Mouse (Mus musculus) limb, embryonic 10.5 days (tissue): Measurements from ENCODE around the gene Sphk1. TPM values are rescaled to one million over a fixed set of nuclear protein-coding genes. Genes with fewer than 3 reads are reported as not detected.

Experiments used
- DNase-seq: peaks from one replicate; pipeline ENCODE4 v3.0.0-alpha.2; 2017; ENCODE audit warnings: low spot score
- H3K27ac ChIP-seq: fragments of 300-500 bp; sonication (generic); 2 replicates; pipeline ENCODE4 v1.5.1; 2016; ENCODE audit warnings: mild to moderate bottlenecking
- H3K27me3 ChIP-seq: fragments of 300-500 bp; sonication (generic); 2 replicates; pipeline ENCODE4 v1.6.1; 2016; ENCODE audit warnings: low read depth, mild to moderate bottlenecking; ENCODE audit not compliant: poor library complexity, severe bottlenecking
- H3K36me3 ChIP-seq: fragments of 300-500 bp; sonication (generic); 2 replicates; pipeline ENCODE4 v1.6.1; 2016; ENCODE audit warnings: mild to moderate bottlenecking, moderate library complexity
- H3K4me1 ChIP-seq: fragments of 300-500 bp; sonication (generic); 2 replicates; pipeline ENCODE4 v1.6.1; 2016
- H3K4me3 ChIP-seq: fragments of 300-500 bp; sonication (generic); 2 replicates; pipeline ENCODE4 v1.5.1; 2016; ENCODE audit warnings: mild to moderate bottlenecking, moderate library complexity
- H3K9me3 ChIP-seq: fragments of 300-500 bp; sonication (generic); replicated peaks from 2 replicates; pipeline ENCODE4 v1.6.1; 2016; ENCODE audit warnings: mild to moderate bottlenecking
- WGBS: fragments of 180-500 bp; shearing (Covaris S2); methylation state at CpG from one replicate; pipeline ENCODE4 v1.1.7; 2016; 5-methylcytosine and 5-hydroxymethylcytosine counted together
- polyA plus RNA-seq: library from polyadenylated mRNA; unstranded; fragments of >200 nt; fragmentation: Nextera tagmentation; extraction: Ambion mirVana; gene quantifications from 2 replicates; pipeline ENCODE4 v1.2.1, GENCODE M21; 2016

Sphk1 gene
- polyA plus RNA-seq, 1 experiment from 2014 or later = 0.54 TPM

GRCm38 (mm10) chr11:116579280-116579679 is 48.6 kb downstream of the Sphk1 start:
- H3K4me1 ChIP-seq = peaks cover 41% of the 10 kb centered on the region
- no peak for DNase-seq
- H3K4me3 ChIP-seq = no peak overlapping the region
- H3K27me3 ChIP-seq = no peaks in the 10 kb centered on the region
- peaks cover 4% of the 10 kb centered on the region; the same call in 1 of the 2 replicates for H3K36me3 ChIP-seq
- no peaks in the 10 kb centered on the region for H3K9me3 ChIP-seq
- H3K27ac ChIP-seq = no peak overlapping the region
- 97% methylated on average over 3 of the region's 3 CpGs for WGBS

GRCm38 (mm10) chr11:116580031-116580652 is 49.4 kb downstream of the Sphk1 start:
- H3K27ac ChIP-seq = peak overlapping the region; percentile 95
- peaks cover 32% of the 10 kb centered on the region for H3K4me1 ChIP-seq
- H3K9me3 ChIP-seq = no peaks in the 10 kb centered on the region
- H3K4me3 ChIP-seq = peak overlapping the region; percentile 99
- no peaks in the 10 kb centered on the region for H3K27me3 ChIP-seq
- H3K36me3 ChIP-seq = peaks cover 4% of the 10 kb centered on the region; the same call in 1 of the 2 replicates
- WGBS = 26% methylated on average over 10 of the region's 10 CpGs
- DNase-seq = no peak

- DNase-seq = no peak
- peaks cover 4% of the 10 kb centered on the region; the same call in 1 of the 2 replicates for H3K36me3 ChIP-seq
- no peaks in the 10 kb centered on the region for H3K27me3 ChIP-seq
- peak overlapping the region; percentile 95 for H3K27ac ChIP-seq
- peak overlapping the region; percentile 99 for H3K4me3 ChIP-seq
- peaks cover 27% of the 10 kb centered on the region for H3K4me1 ChIP-seq
- no peaks in the 10 kb centered on the region for H3K9me3 ChIP-seq
- WGBS = under 1% methylated on average over 90 of the region's 91 CpGs
Observed at GRCm38 (mm10) chr11:116580711-116581375, 50.1 kb downstream of the Sphk1 start.

GRCm38 (mm10) chr11:116581376-116581814 is 50.7 kb downstream of the Sphk1 start, which contains the start of gene Ube2o:
Ube2o (minus strand) TSS chr11:116581447.
- WGBS = 2% methylated on average over 50 of the region's 51 CpGs
- DNase-seq = peak; percentile 91
- Histone ChIP-seq H3K9me3 (no peaks in the 10 kb centered on the region), H3K4me1 (peaks cover 27% of the 10 kb centered on the region), H3K36me3 (peaks cover 4% of the 10 kb centered on the region; the same call in 1 of the 2 replicates), H3K4me3 (peak within 1 kb of the TSS; percentile 99), H3K27me3 (no peaks in the 10 kb centered on the region), H3K27ac (peak within 1 kb of the TSS; percentile 95)

GRCm38 (mm10) chr11:116585682-116586081 is 55.0 kb downstream of the Sphk1 start:
- H3K27me3 ChIP-seq = peaks cover 22% of the 10 kb centered on the region
- no peaks in the 10 kb centered on the region for H3K36me3 ChIP-seq
- no peaks in the 10 kb centered on the region for H3K9me3 ChIP-seq
- no peak for DNase-seq
- H3K4me3 ChIP-seq = no peak overlapping the region
- WGBS = 71% methylated on average over 6 of the region's 6 CpGs
- no peak overlapping the region for H3K27ac ChIP-seq
- H3K4me1 ChIP-seq = peaks cover 29% of the 10 kb centered on the region

Other genes with a start within 250 kb of the Sphk1 start
- gene Galr2, start 250.0 kb upstream of the Sphk1 start, polyA plus RNA-seq = 0.11 TPM in 1 of 2 replicates, not detected in the other
- 55.1 and 64.8 TPM in 2 replicates for gene Exoc7, start 223.7 kb upstream of the Sphk1 start, polyA plus RNA-seq
- 0.68 and 1.5 TPM in 2 replicates for gene Foxj1, start 195.5 kb upstream of the Sphk1 start, polyA plus RNA-seq
- gene Rnf157, start 117.9 kb upstream of the Sphk1 start, polyA plus RNA-seq = 11.1 and 18.3 TPM in 2 replicates
- gene Ubald2, start 96.8 kb upstream of the Sphk1 start, polyA plus RNA-seq = 44.1 and 51.8 TPM in 2 replicates
- gene Qrich2, start 64.7 kb upstream of the Sphk1 start, polyA plus RNA-seq = 0.36 and 0.44 TPM in 2 replicates
- gene Prpsap1, start 36.7 kb upstream of the Sphk1 start, polyA plus RNA-seq = 203 and 209 TPM in 2 replicates
- gene Ube2o, start 50.5 kb downstream of the Sphk1 start, polyA plus RNA-seq = 12.7 and 16.4 TPM in 2 replicates
- gene Aanat, start 55.5 kb downstream of the Sphk1 start, polyA plus RNA-seq = not detected in 2 replicates
- 4.4 and 5.2 TPM in 2 replicates for gene Rhbdf2, start 96.1 kb downstream of the Sphk1 start, polyA plus RNA-seq
- gene Prcd, start 122.6 kb downstream of the Sphk1 start, polyA plus RNA-seq = 0.16 and 0.25 TPM in 2 replicates
- 2.7 and 5.8 TPM in 2 replicates for gene Cygb, start 123.4 kb downstream of the Sphk1 start, polyA plus RNA-seq
- not detected in 2 replicates for gene St6galnac1, start 244.6 kb downstream of the Sphk1 start, polyA plus RNA-seq